Comparison of ENCODE assay signal across 20 mouse cellular contexts in the genomic region with DNA sequence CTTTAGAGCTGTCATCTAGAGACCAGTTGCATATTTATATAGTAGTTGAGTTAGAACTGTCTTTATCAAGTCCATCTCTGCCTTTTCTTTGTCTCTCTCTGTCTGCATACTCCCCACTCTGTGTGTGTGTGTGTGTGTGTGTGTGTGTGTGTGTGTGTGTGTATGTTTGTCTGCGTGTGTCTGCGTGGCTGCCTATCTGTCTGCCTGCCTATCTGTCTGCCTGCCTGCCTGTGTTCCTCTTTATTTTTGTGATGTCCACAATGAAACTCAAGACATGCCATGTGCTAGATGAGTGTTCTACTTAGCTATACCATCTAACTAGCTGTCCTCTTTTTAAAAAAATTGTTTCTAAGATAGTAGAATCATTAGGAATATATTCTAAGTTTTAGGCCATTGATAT. TPM values are rescaled to one million over a fixed set of nuclear protein-coding genes. Genes with fewer than 3 reads are reported as not detected.
A peak's percentile ranks its signal among the peaks of the same experiment; 100 is the strongest.
DNase-seq lines count a peak whose midpoint lies in the region; TF ChIP-seq lines count a peak whose summit lies in the region.
"Had no signal": no experiment of that assay in that cellular context is flagged by ENCODE, and none has a peak within 500 bp of the region (broad histone marks: within the 10 kb centered on the region; RNA-seq: fewer than 3 reads in every experiment).

No protein-coding gene starts in this region.

- H3K4me1 ChIP-seq in MEL (ENCODE audit: control insufficient read depth in 1 of 2, insufficient read depth in 2 of 2, low read length in 2 of 2): peaks cover 0 to 8% of the 10 kb centered on the region in 2 experiments; a peak in 2 of 4 replicates
- peaks cover 6% of the 10 kb centered on the region for H3K4me1 ChIP-seq in hindbrain, embryonic 10.5 days (replicated peaks)

- TF ChIP-seq CTCF in MEL (IDR thresholded peaks at IDR 0.05 in 2 of 3, conservative IDR thresholded peaks at IDR 0.05 in 1 of 3; ENCODE audit: control insufficient read depth in 1 of 3, insufficient read depth in 1 of 3, low read depth in 2 of 3, low read length in 3 of 3, poor library complexity in 1 of 3, severe bottlenecking in 1 of 3): no peak

- 88% methylated on average over 2 of the region's 2 CpGs for WGBS in hindbrain, embryonic 10.5 days

- peaks cover 0 to 7% of the 10 kb centered on the region in 2 experiments; a peak in 2 of 4 replicates for H3K36me3 ChIP-seq in MEL (ENCODE audit: control insufficient read depth in 1 of 2, insufficient read depth in 2 of 2, low read length in 2 of 2)
- no peaks in the 10 kb centered on the region for H3K36me3 ChIP-seq in hindbrain, embryonic 10.5 days
- H3K36me3 ChIP-seq: G1E had no signal

- H3K27ac ChIP-seq in MEL (ENCODE audit: control insufficient read depth, low read depth, low read length): no peak overlapping the region
- H3K27ac ChIP-seq in hindbrain, embryonic 10.5 days: no peak overlapping the region

- no peaks in the 10 kb centered on the region for H3K79me2 ChIP-seq in MEL (ENCODE audit: control insufficient read depth, insufficient read depth, low read length, poor library complexity)

- no peaks in the 10 kb centered on the region for H3K27me3 ChIP-seq in MEL (ENCODE audit: control insufficient read depth in 1 of 2, insufficient read depth in 2 of 2, low read length in 2 of 2)
- H3K27me3 ChIP-seq in hindbrain, embryonic 10.5 days (ENCODE audit: insufficient read depth, poor library complexity, severe bottlenecking): no peaks in the 10 kb centered on the region
- H3K27me3 ChIP-seq: CH12.LX, Patski had no signal

- peak; percentile 41 to 58; a peak in 2 of 4 replicates for TF ChIP-seq EP300 in MEL (IDR thresholded peaks at IDR 0.05; ENCODE audit: low read depth in 1 of 2, low read length in 2 of 2)

- H3K9me3 ChIP-seq in MEL (replicated peaks; ENCODE audit: insufficient read depth, low read length): no peaks in the 10 kb centered on the region
- H3K9me3 ChIP-seq in hindbrain, embryonic 10.5 days: no peaks in the 10 kb centered on the region
- H3K9me3 ChIP-seq: G1E had no signal

- DNase-seq in MEL (ENCODE audit: low read depth, low spot score) (peak; percentile 62), MEL-GATA-1-ER (ENCODE audit: extremely low read depth, low read depth) (peak; percentile 6)
- no peak for DNase-seq in B cell, adult 2 months
- no peak for DNase-seq in hindbrain, embryonic 10.5 days (ENCODE audit: low spot score)
- DNase-seq: adrenal gland, adult 2 months; adrenal gland, adult 8-10 months; adrenal gland, postnatal 10 days; adrenal gland, postnatal 14 days; adrenal gland, postnatal 25 days; adrenal gland, postnatal 36 days; cerebellum, adult 11 months; cerebellum, adult 11-12 months; cerebellum, adult 18-20 months; cerebellum, adult 2 months; cerebellum, adult 8-10 months; cerebellum, adult 9-10 months had no signal

- H3K9ac ChIP-seq in MEL (ENCODE audit: control insufficient read depth, low read depth, low read length, poor library complexity, severe bottlenecking): no peak overlapping the region

- TF ChIP-seq RAD21 in MEL (IDR thresholded peaks at IDR 0.05; ENCODE audit: low read depth, low read length): no peak

- H3K4me3 ChIP-seq in MEL (ENCODE audit: control insufficient read depth in 1 of 2, insufficient read depth in 1 of 2, low read depth in 2 of 2, low read length in 2 of 2): no peak overlapping the region
- H3K4me3 ChIP-seq in hindbrain, embryonic 10.5 days: no peak overlapping the region

- no peak for TF ChIP-seq POLR2A in MEL (IDR thresholded peaks at IDR 0.05; ENCODE audit: control insufficient read depth in 1 of 2, insufficient read depth in 1 of 2, low read depth in 1 of 2, low read length in 2 of 2, poor library complexity in 1 of 2)

TF ChIP-seq in MEL, 35 proteins besides CTCF, POLR2A, EP300 and RAD21:
- TF ChIP-seq CHD2 (IDR thresholded peaks at IDR 0.05; ENCODE audit: low read length) (no peak), SIN3A (IDR thresholded peaks at IDR 0.05; ENCODE audit: low read length) (0 out of 2 replicates have a peak, but pooled peaks have one; percentile 32), USF1 (IDR thresholded peaks at IDR 0.05; ENCODE audit: low read depth, low read length) (no peak), GATA1 (IDR thresholded peaks at IDR 0.05; ENCODE audit: low read depth, low read length) (peak; percentile 33; the same call in 1 of the 2 replicates), RCOR1 (IDR thresholded peaks at IDR 0.05; ENCODE audit: low read depth, low read length) (peak; percentile 39; the same call in 1 of the 2 replicates), BHLHE40 (IDR thresholded peaks at IDR 0.05; ENCODE audit: borderline replicate concordance, low read depth, low read length) (no peak), GABPA (IDR thresholded peaks at IDR 0.05; ENCODE audit: low read depth, low read length) (no peak), ZC3H11A (IDR thresholded peaks at IDR 0.05; ENCODE audit: low read depth, low read length) (no peak), TBP (IDR thresholded peaks at IDR 0.05; ENCODE audit: low read depth, low read length) (peak; percentile 85), JUND (IDR thresholded peaks at IDR 0.05; ENCODE audit: low read depth, low read length) (no peak), ETS1 (IDR thresholded peaks at IDR 0.05; ENCODE audit: low read depth, low read length) (peak; percentile 58), MYC (IDR thresholded peaks at IDR 0.05; ENCODE audit: low read depth, low read length) (no peak), MEF2A (IDR thresholded peaks at IDR 0.05; ENCODE audit: extremely low read depth, insufficient replicate concordance, low read depth, low read length, poor library complexity, severe bottlenecking) (no peak), TCF12 (IDR thresholded peaks at IDR 0.05; ENCODE audit: low read depth, low read length) (0 out of 2 replicates have a peak, but pooled peaks have one; percentile 35), MXI1 (IDR thresholded peaks at IDR 0.05; ENCODE audit: low read depth, low read length) (peak; percentile 50; the same call in 1 of the 2 replicates), ZKSCAN1 (IDR thresholded peaks at IDR 0.05; ENCODE audit: low read depth, low read length) (0 out of 2 replicates have a peak, but pooled peaks have one; percentile 26)

RNA-seq across cellular contexts. Expression of a gene that starts 42.0 kb away (rescaled TPM):
- 1.5 and 1.9 TPM in 2 replicates for total RNA-seq in MEL (2012; rRNA removed)
- 1 to 10 TPM in 1 of 2 experiments, not detected in 1; 3.2 TPM for polyA plus RNA-seq in MEL (2012; ENCODE audit: insufficient read depth in 1 of 2, insufficient read length in 2 of 2, low read depth in 1 of 2, low replicate concordance in 2 of 2, missing spikeins in 1 of 2)
- polyA plus RNA-seq in hindbrain, embryonic 10.5 days (2016; fragmentation: Nextera tagmentation; extraction: Ambion mirVana): 11.2 and 18.5 TPM in 2 replicates
- polyA plus RNA-seq: CD4-positive, CD25-positive, alpha-beta regulatory T cell, adult 4 months had no signal

Comparison
In these comparisons a context has a peak if more than half of its experiments do, and no peak if none do; other contexts are left out.
1. DNase-seq: peak in MEL (single experiment) and MEL-GATA-1-ER (single experiment); none in B cell, adult 2 months (0 of 2) and hindbrain, embryonic 10.5 days (single experiment).